Mouse (Mus musculus): ENCODE results near the gene Tada2b.
A peak's percentile ranks its signal among the peaks of the same experiment; 100 is the strongest.

- TF ChIP-seq CTCF (IDR thresholded peaks at IDR 0.05; ENCODE audit: low read depth, low read length): no peak
- TF ChIP-seq EP300 (IDR thresholded peaks at IDR 0.05; ENCODE audit: insufficient read depth, low read depth, low read length): no peak
- peak; percentile 62 for TF ChIP-seq POLR2A (IDR thresholded peaks at IDR 0.05; ENCODE audit: insufficient read depth, low read length)
Observed at GRCm38 (mm10) chr5:36464709-36465661, 19.1 kb downstream of the Tada2b start, which contains the start of gene Grpel1.

Measured in ES-Bruce4 (cell line).